Mouse (Mus musculus) limb, embryonic 13.5 days (tissue): ENCODE measurements at regions not wholly inside any gene's neighbourhood (a gene's known extent, or its start where the extent isn't known, plus 50 kb on each side); places are given as distances from the start of the nearest gene placed in this dataset.

Experiments
- ATAC-seq: fragments of 200-750 bp; cut with Nextera tagmentation; 2 replicates; pipeline ENCODE4 v1.8.0; 2017; ENCODE audit warnings: low read depth, moderate number of reproducible peaks, moderate TSS enrichment; ENCODE audit not compliant: low FRiP score
- H3K27ac ChIP-seq: fragments of 300-500 bp; sonication (generic); 2 replicates; pipeline ENCODE4 v1.5.1; 2015; ENCODE audit warnings: inconsistent platforms, mild to moderate bottlenecking, moderate library complexity
- H3K27me3 ChIP-seq: fragments of 300-500 bp; sonication (generic); 2 replicates; pipeline ENCODE4 v1.6.1; 2015; ENCODE audit warnings: mild to moderate bottlenecking, inconsistent platforms
- H3K36me3 ChIP-seq: fragments of 300-500 bp; sonication (generic); 2 replicates; pipeline ENCODE4 v1.6.1; 2015; ENCODE audit warnings: inconsistent platforms, mild to moderate bottlenecking, moderate library complexity
- H3K4me1 ChIP-seq: fragments of 300-500 bp; sonication (generic); 2 replicates; pipeline ENCODE4 v1.6.1; 2015; ENCODE audit warnings: inconsistent platforms
- H3K4me2 ChIP-seq: fragments of 300-500 bp; sonication (generic); replicated peaks from 2 replicates; pipeline ENCODE4 v1.6.1; 2015; ENCODE audit warnings: inconsistent platforms, mild to moderate bottlenecking, moderate library complexity
- H3K4me3 ChIP-seq: fragments of 300-500 bp; sonication (generic); 2 replicates; pipeline ENCODE4 v1.5.1; 2015; ENCODE audit warnings: moderate library complexity, mild to moderate bottlenecking, inconsistent platforms
- H3K9ac ChIP-seq: fragments of 300-500 bp; sonication (generic); 2 replicates; pipeline ENCODE4 v1.6.1; 2015; ENCODE audit warnings: mild to moderate bottlenecking, inconsistent platforms
- H3K9me3 ChIP-seq: fragments of 300-500 bp; sonication (generic); 2 replicates; pipeline ENCODE4 v1.6.1; 2016; ENCODE audit warnings: inconsistent platforms
- WGBS: fragments of 180-500 bp; shearing (Covaris S2); methylation state at CpG from one replicate; pipeline ENCODE4 v1.1.7; 2015; 5-methylcytosine and 5-hydroxymethylcytosine counted together

DNA sequence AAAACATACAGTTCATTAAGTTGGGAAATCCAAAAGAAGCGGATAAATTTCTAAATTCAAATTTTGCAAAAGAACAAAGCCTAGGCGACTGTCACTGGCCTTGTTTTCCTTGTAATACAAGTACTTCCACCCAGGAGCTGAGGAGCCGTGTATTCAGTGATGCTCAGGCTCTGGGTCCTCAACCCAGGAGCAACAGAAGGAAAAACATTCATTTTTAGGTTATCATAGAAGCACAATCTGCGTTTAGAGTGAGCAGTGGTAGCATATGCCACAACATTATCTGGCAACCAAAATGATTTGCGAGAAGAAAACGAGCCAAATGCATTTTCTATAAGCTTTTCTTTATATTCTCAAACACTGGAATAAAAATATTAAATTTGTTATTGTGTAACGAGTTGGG lies 4779.3 kb downstream of the 9330182O14Rik start:
- 82% methylated on average over 7 of the region's 7 CpGs for WGBS
- Histone ChIP-seq H3K27ac (no peak overlapping the region), H3K27me3 (no peaks in the 10 kb centered on the region), H3K4me1 (no peaks in the 10 kb centered on the region), H3K4me3 (no peak overlapping the region), H3K36me3 (no peaks in the 10 kb centered on the region), H3K4me2 (no peak overlapping the region), H3K9me3 (no peaks in the 10 kb centered on the region), H3K9ac (no peak overlapping the region)
- ATAC-seq, result no peak

- H3K4me2 ChIP-seq, result no peak overlapping the region
- H3K4me1 ChIP-seq, result no peaks in the 10 kb centered on the region
- H3K9me3 ChIP-seq, result no peaks in the 10 kb centered on the region
- WGBS, result 83% methylated on average over 2 of the region's 2 CpGs
- H3K27me3 ChIP-seq, result no peaks in the 10 kb centered on the region
- H3K36me3 ChIP-seq, result no peaks in the 10 kb centered on the region
- ATAC-seq, result no peak
- H3K27ac ChIP-seq, result no peak overlapping the region
- no peak overlapping the region for H3K4me3 ChIP-seq
- H3K9ac ChIP-seq, result no peak overlapping the region
Observed at GRCm38 (mm10) chr15:44915005-44915404, 4780.8 kb downstream of the 9330182O14Rik start.

- no peak overlapping the region for H3K9ac ChIP-seq
- no peaks in the 10 kb centered on the region for H3K27me3 ChIP-seq
- H3K4me1 ChIP-seq, result no peaks in the 10 kb centered on the region
- no peak for ATAC-seq
- no peak overlapping the region for H3K4me2 ChIP-seq
- WGBS, result 79% methylated on average over 1 of the region's 1 CpGs
- no peak overlapping the region for H3K4me3 ChIP-seq
- H3K36me3 ChIP-seq, result no peaks in the 10 kb centered on the region
- no peak overlapping the region for H3K27ac ChIP-seq
- H3K9me3 ChIP-seq, result no peaks in the 10 kb centered on the region
Observed at GRCm38 (mm10) chr15:44916479-44916878, 4782.3 kb downstream of the 9330182O14Rik start.

DNA sequence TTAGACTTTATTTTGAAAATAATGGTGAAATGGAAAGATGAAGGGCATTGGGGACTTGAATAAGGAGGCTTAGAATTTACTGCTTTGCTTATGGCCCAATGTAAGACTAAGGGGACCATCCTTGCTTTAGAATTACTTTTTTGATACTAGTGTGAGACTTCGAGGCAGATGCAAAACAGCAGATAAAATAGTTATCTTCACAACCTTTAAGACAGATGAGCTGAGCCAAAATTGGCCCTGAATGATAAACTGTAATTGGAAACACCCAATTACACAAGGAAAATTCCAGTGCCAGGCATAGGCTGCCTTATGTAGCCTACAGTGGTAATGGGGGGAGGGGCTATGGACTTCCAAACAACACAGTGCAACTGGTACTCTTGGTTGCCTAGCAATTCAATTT lies 4790.5 kb downstream of the 9330182O14Rik start:
- Histone ChIP-seq H3K4me3 (no peak overlapping the region), H3K27me3 (no peaks in the 10 kb centered on the region), H3K27ac (no peak overlapping the region), H3K9ac (no peak overlapping the region), H3K4me2 (no peak overlapping the region), H3K4me1 (no peaks in the 10 kb centered on the region), H3K9me3 (no peaks in the 10 kb centered on the region), H3K36me3 (no peaks in the 10 kb centered on the region)
- no peak for ATAC-seq
- 80% methylated on average over 1 of the region's 1 CpGs for WGBS

DNA sequence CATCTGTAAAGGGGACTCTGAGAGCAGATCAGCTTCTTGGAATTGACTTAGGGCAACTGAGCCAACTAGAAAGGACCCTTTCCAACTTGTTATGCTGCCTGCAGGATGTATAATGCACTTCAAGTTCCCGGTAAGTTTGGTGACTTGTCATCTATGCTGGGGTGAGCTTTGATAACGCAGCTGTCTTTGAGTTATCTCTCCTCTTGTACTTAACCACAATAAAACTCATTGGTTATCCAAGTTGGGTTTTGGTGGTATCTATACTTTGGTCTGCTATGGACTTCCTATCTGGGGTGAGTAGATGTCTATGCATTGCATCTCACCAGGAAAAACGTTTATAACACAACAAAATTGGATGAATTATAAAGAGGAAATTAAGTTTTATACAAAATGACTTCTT lies 4792.9 kb downstream of the 9330182O14Rik start:
- H3K4me1 ChIP-seq, result no peaks in the 10 kb centered on the region
- WGBS, result 76% methylated on average over 3 of the region's 3 CpGs
- no peak overlapping the region for H3K4me3 ChIP-seq
- H3K36me3 ChIP-seq, result no peaks in the 10 kb centered on the region
- no peak for ATAC-seq
- no peak overlapping the region for H3K27ac ChIP-seq
- no peaks in the 10 kb centered on the region for H3K9me3 ChIP-seq
- no peak overlapping the region for H3K9ac ChIP-seq
- no peak overlapping the region for H3K4me2 ChIP-seq
- H3K27me3 ChIP-seq, result no peaks in the 10 kb centered on the region

- ATAC-seq, result no peak
- Histone ChIP-seq H3K9me3 (no peaks in the 10 kb centered on the region), H3K4me3 (no peak overlapping the region), H3K4me2 (no peak overlapping the region), H3K4me1 (no peaks in the 10 kb centered on the region), H3K27ac (no peak overlapping the region), H3K36me3 (no peaks in the 10 kb centered on the region), H3K9ac (no peak overlapping the region), H3K27me3 (no peaks in the 10 kb centered on the region)
- 77% methylated on average over 4 of the region's 4 CpGs for WGBS
Observed at GRCm38 (mm10) chr15:44948626-44949025, 4814.5 kb downstream of the 9330182O14Rik start.

DNA sequence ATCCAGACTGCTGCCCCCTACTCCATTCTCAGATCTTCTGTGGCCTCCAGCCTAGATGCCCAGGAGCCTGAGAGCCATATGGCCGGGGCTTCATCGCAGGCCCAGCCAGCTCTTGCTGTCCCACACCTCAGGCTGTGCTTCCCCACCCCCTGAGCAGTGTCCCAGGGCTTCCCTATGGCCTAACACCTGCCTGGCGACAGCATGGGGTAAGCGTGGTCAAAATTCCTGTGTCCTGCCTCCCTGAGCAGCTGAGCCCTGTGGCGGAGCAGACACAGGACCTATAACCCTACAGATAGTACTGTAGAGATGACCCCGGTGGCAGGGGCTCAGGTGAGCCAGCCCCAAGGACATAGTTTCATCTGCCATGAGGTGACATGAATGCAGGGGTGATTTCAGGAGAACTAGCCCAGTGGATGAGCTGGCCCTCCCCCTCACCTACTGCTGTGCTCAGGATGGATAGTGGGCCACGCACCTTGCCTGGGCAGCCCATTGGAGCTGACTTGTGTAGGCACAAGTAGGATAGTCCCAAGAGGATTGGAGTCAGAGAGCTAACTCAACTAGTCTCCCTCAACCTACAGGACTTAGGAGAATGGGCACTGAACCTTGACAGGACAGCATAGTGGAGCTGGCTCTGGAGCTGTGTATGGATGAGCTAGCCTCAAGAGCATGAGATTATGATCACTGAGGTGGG lies 4816.9 kb downstream of the 9330182O14Rik start:
- Histone ChIP-seq H3K4me2 (no peak overlapping the region), H3K4me3 (no peak overlapping the region), H3K4me1 (no peaks in the 10 kb centered on the region), H3K27ac (no peak overlapping the region), H3K9ac (no peak overlapping the region), H3K27me3 (no peaks in the 10 kb centered on the region), H3K9me3 (no peaks in the 10 kb centered on the region), H3K36me3 (no peaks in the 10 kb centered on the region)
- peak; percentile 57; the same call in 1 of the 2 replicates for ATAC-seq
- 84% methylated on average over 7 of the region's 7 CpGs for WGBS
